Mouse (Mus musculus): Measurements from ENCODE around the gene Cdk8.

DNA sequence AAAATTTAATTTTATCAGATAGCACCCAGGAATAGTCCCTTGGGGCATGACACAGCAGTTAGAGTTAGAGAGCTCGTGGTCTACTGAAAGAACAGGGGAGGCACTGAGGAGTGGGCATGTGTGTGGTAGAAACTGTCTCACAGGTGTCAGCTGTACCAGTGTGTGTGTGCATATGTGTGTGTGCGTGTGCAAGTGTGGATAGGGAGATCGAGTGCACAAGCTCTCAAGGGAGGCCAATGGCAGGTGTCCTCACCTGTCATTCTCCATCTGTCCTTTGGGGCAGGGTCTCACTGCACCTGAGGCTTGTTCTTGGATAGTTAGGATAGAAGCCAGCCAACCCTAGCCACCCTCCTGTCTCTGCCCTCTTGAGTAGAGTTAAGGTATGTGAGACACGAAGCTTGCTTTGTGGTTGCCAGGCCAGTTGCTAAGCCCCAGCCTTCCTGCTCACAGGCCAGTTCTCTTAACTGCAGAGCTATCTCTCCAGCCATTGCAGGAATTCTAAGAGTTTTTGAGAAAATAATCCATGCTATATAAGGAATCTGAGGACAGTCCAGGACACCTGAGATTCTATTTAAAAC lies 50.3 kb downstream of the Cdk8 start:
- no peak for TF ChIP-seq EP300 (IDR thresholded peaks at IDR 0.05; ENCODE audit: insufficient read depth, low read depth, low read length)
- no peak for TF ChIP-seq CTCF (IDR thresholded peaks at IDR 0.05)
- no peak for TF ChIP-seq POLR2A (IDR thresholded peaks at IDR 0.05; ENCODE audit: insufficient read depth, low read depth, low read length)
